10 mouse cellular contexts compared by ENCODE assay signal in genomic region chr5:92707921-92708491, GRCm38 (mm10). TPM values are rescaled to one million over a fixed set of nuclear protein-coding genes. Genes with fewer than 3 reads are reported as not detected.
A peak's percentile ranks its signal among the peaks of the same experiment; 100 is the strongest.
DNase-seq lines count a peak whose midpoint lies in the region; ATAC-seq and TF ChIP-seq lines count a peak whose summit lies in the region.
"Had no signal": no experiment of that assay in that cellular context is flagged by ENCODE, and none has a peak within 500 bp of the region (broad histone marks: within the 10 kb centered on the region; RNA-seq: fewer than 3 reads in every experiment).

No protein-coding gene starts in this region.

- peak overlapping the region; percentile 1; the same call in 1 of the 2 replicates for H3K27ac ChIP-seq in intestine, embryonic 14.5 days (ENCODE audit: low read depth)
- H3K27ac ChIP-seq in intestine, postnatal 0 days (ENCODE audit: low read depth, low read length) = no peak overlapping the region; the same call in 1 of the 2 replicates
- peak overlapping the region; percentile 72 for H3K27ac ChIP-seq in embryonic facial prominence, embryonic 10.5 days (replicated peaks)
- peak overlapping the region; percentile 86 for H3K27ac ChIP-seq in lung, postnatal 0 days (ENCODE audit: low read length)
- no peak overlapping the region for H3K27ac ChIP-seq in cerebellum, adult 2 months (ENCODE audit: insufficient read depth, low read length)

- DNase-seq in intestine, embryonic 14.5 days (ENCODE audit: low spot score) = no peak
- DNase-seq in Patski (ENCODE audit: low read depth, low spot score) = no peak
- DNase-seq in embryonic facial prominence, embryonic 10.5 days (ENCODE audit: low spot score) = no peak
- peak; percentile 88 for DNase-seq in lung, postnatal 0 days (ENCODE audit: low spot score)
- DNase-seq in right cerebral cortex, adult 18-20 months = no peak
- no peak for DNase-seq in cerebellum, adult 2 months
- DNase-seq: adrenal gland, postnatal 25 days; cerebellum, postnatal 10 days; thymus, postnatal 14 days had no signal

- no peak for ATAC-seq in intestine, embryonic 14.5 days (replicated peaks; ENCODE audit: low FRiP score, low TSS enrichment, low read depth)
- ATAC-seq in intestine, postnatal 0 days = no peak
- peak; percentile 85 for ATAC-seq in Patski
- peak; percentile 77 for ATAC-seq in lung, postnatal 0 days

- no peak overlapping the region for H3K4me3 ChIP-seq in intestine, embryonic 14.5 days (ENCODE audit: low read depth, low read length)
- H3K4me3 ChIP-seq in intestine, postnatal 0 days (ENCODE audit: low read depth, low read length) = no peak overlapping the region
- no peak overlapping the region for H3K4me3 ChIP-seq in embryonic facial prominence, embryonic 10.5 days
- H3K4me3 ChIP-seq in lung, postnatal 0 days (ENCODE audit: low read depth, low read length) = no peak overlapping the region
- no peak overlapping the region for H3K4me3 ChIP-seq in cerebellum, adult 2 months (replicated peaks; ENCODE audit: insufficient read depth, low read depth, low read length)

- POLR2A ChIA-PET in Patski (lab: Charles Lee) = interaction anchor here (0.8 to 1.3 kb wide), 3 partner anchors 9 to 24 kb away, joined by 3 to 4 read pairs (median 3); partner anchors contain the start of gene Shroom3

- H3K4me1 ChIP-seq in intestine, embryonic 14.5 days (replicated peaks; ENCODE audit: control insufficient read depth, insufficient read depth, low read length) = no peaks in the 10 kb centered on the region
- H3K4me1 ChIP-seq in intestine, postnatal 0 days (replicated peaks; ENCODE audit: control insufficient read depth, insufficient read depth, low read length) = no peaks in the 10 kb centered on the region
- H3K4me1 ChIP-seq in embryonic facial prominence, embryonic 10.5 days = peaks cover 51% of the 10 kb centered on the region
- peaks cover 13% of the 10 kb centered on the region; the same call in 1 of the 2 replicates for H3K4me1 ChIP-seq in lung, postnatal 0 days (ENCODE audit: insufficient read depth, low read depth, low read length)
- H3K4me1 ChIP-seq in cerebellum, adult 2 months (ENCODE audit: control insufficient read depth, insufficient read depth, low read length) = no peaks in the 10 kb centered on the region

- no peaks in the 10 kb centered on the region for H3K27me3 ChIP-seq in intestine, embryonic 14.5 days (replicated peaks; ENCODE audit: control insufficient read depth, insufficient read depth, low read length)
- H3K27me3 ChIP-seq in intestine, postnatal 0 days (replicated peaks; ENCODE audit: control insufficient read depth, insufficient read depth, low read length) = no peaks in the 10 kb centered on the region
- no peaks in the 10 kb centered on the region for H3K27me3 ChIP-seq in Patski
- H3K27me3 ChIP-seq in embryonic facial prominence, embryonic 10.5 days (replicated peaks; ENCODE audit: low read depth, poor library complexity, severe bottlenecking) = no peaks in the 10 kb centered on the region
- H3K27me3 ChIP-seq in lung, postnatal 0 days (replicated peaks; ENCODE audit: insufficient read depth, low read length) = no peaks in the 10 kb centered on the region
- no peaks in the 10 kb centered on the region; the same call in 1 of the 2 replicates for H3K27me3 ChIP-seq in cerebellum, adult 2 months (ENCODE audit: control insufficient read depth, insufficient read depth, low read length)

- no peaks in the 10 kb centered on the region for H3K36me3 ChIP-seq in intestine, embryonic 14.5 days (ENCODE audit: control insufficient read depth, insufficient read depth, low read length)
- H3K36me3 ChIP-seq in intestine, postnatal 0 days (ENCODE audit: control insufficient read depth, insufficient read depth) = no peaks in the 10 kb centered on the region
- H3K36me3 ChIP-seq in embryonic facial prominence, embryonic 10.5 days (replicated peaks) = no peaks in the 10 kb centered on the region
- H3K36me3 ChIP-seq in lung, postnatal 0 days (ENCODE audit: insufficient read depth, low read length) = no peaks in the 10 kb centered on the region

- H3K9ac ChIP-seq in intestine, embryonic 14.5 days (ENCODE audit: low read length) = no peak overlapping the region
- no peak overlapping the region for H3K9ac ChIP-seq in intestine, postnatal 0 days (ENCODE audit: low read depth, low read length)
- no peak overlapping the region for H3K9ac ChIP-seq in lung, postnatal 0 days (replicated peaks; ENCODE audit: low read depth)

- in situ Hi-C loops in Patski (cut with MboI; ENCODE audit: low pct_unique_long_range_greater_than_20kb) = no loop called here

- no peaks in the 10 kb centered on the region for H3K9me3 ChIP-seq in intestine, embryonic 14.5 days (ENCODE audit: control insufficient read depth, low read length)
- no peaks in the 10 kb centered on the region for H3K9me3 ChIP-seq in intestine, postnatal 0 days (ENCODE audit: control insufficient read depth)
- H3K9me3 ChIP-seq in embryonic facial prominence, embryonic 10.5 days = no peaks in the 10 kb centered on the region
- H3K9me3 ChIP-seq in lung, postnatal 0 days (ENCODE audit: low read length) = no peaks in the 10 kb centered on the region

- H3K4me2 ChIP-seq in intestine, embryonic 14.5 days (ENCODE audit: low read length) = no peak overlapping the region
- H3K4me2 ChIP-seq in intestine, postnatal 0 days (replicated peaks; ENCODE audit: low read depth) = no peak overlapping the region
- no peak overlapping the region for H3K4me2 ChIP-seq in lung, postnatal 0 days (replicated peaks; ENCODE audit: low read depth, low read length)

- no peak for TF ChIP-seq POLR2A in cerebellum, adult 2 months (IDR thresholded peaks at IDR 0.05; ENCODE audit: borderline replicate concordance, insufficient read depth, low read length)

- WGBS in intestine, embryonic 14.5 days = 58% methylated on average over 7 of the region's 7 CpGs
- WGBS in intestine, postnatal 0 days = 64% methylated on average over 7 of the region's 7 CpGs
- WGBS in embryonic facial prominence, embryonic 10.5 days = 41% methylated on average over 7 of the region's 7 CpGs
- 31% methylated on average over 7 of the region's 7 CpGs for WGBS in lung, postnatal 0 days
- WGBS in cerebellum, adult 2 months = 27% methylated on average over 7 of the region's 7 CpGs

- 0 out of 2 replicates have a peak, but pooled peaks have one; percentile 32 for TF ChIP-seq EP300 in lung, postnatal 0 days (IDR thresholded peaks at IDR 0.05)

- TF ChIP-seq CTCF in intestine, postnatal 0 days (IDR thresholded peaks at IDR 0.05; ENCODE audit: low read depth) = no peak
- TF ChIP-seq CTCF in Patski (IDR thresholded peaks at IDR 0.05) = no peak
- no peak for TF ChIP-seq CTCF in lung, postnatal 0 days (IDR thresholded peaks at IDR 0.05)
- TF ChIP-seq CTCF in cerebellum, adult 2 months (IDR thresholded peaks at IDR 0.05; ENCODE audit: borderline replicate concordance, insufficient read depth, low read depth, low read length) = no peak

- CTCF ChIA-PET in Patski (lab: Charles Lee) = interaction anchor here (0.9 to 1.6 kb wide), 5 partner anchors 10 to 38 kb away, joined by 3 to 6 read pairs (median 4); no protein-coding TSS in a partner anchor

RNA-seq across cellular contexts. Expression of gene Shroom3, which starts 24.8 kb away (rescaled TPM):
- 12.1 and 12.9 TPM in 2 replicates for polyA plus RNA-seq in intestine, embryonic 14.5 days (2014; fragmentation: Nextera tagmentation; extraction: Ambion mirVana)
- 8.0 and 9.8 TPM in 2 replicates for polyA plus RNA-seq in intestine, postnatal 0 days (2015; fragmentation: Nextera tagmentation; extraction: Ambion mirVana)
- polyA plus RNA-seq in Patski (2021) = 206 TPM
- polyA plus RNA-seq in embryonic facial prominence, embryonic 10.5 days (2016; fragmentation: Nextera tagmentation; extraction: Ambion mirVana) = 4.5 and 4.8 TPM in 2 replicates
- 8.8 and 10.6 TPM in 2 replicates for polyA plus RNA-seq in lung, postnatal 0 days (2015; fragmentation: Nextera tagmentation; extraction: Ambion mirVana)
- polyA plus RNA-seq in cerebellum, adult 2 months (2012; rRNA removed) = 4.4 and 4.6 TPM in 2 replicates

RNA-seq across cellular contexts. Expression of gene Ccdc158, which starts 32.9 kb away (rescaled TPM):
- polyA plus RNA-seq in intestine, embryonic 14.5 days (2014; fragmentation: Nextera tagmentation; extraction: Ambion mirVana) = 1.3 and 1.8 TPM in 2 replicates
- polyA plus RNA-seq in intestine, postnatal 0 days (2015; fragmentation: Nextera tagmentation; extraction: Ambion mirVana) = 0.29 and 0.39 TPM in 2 replicates
- 8.0 TPM for polyA plus RNA-seq in Patski (2021)
- 0.54 and 0.92 TPM in 2 replicates for polyA plus RNA-seq in embryonic facial prominence, embryonic 10.5 days (2016; fragmentation: Nextera tagmentation; extraction: Ambion mirVana)
- polyA plus RNA-seq in lung, postnatal 0 days (2015; fragmentation: Nextera tagmentation; extraction: Ambion mirVana) = 1.1 and 1.6 TPM in 2 replicates
- polyA plus RNA-seq in cerebellum, adult 2 months (2012; rRNA removed) = 0.13 and 0.16 TPM in 2 replicates

Comparison
In these comparisons a context has a peak if more than half of its experiments do, and no peak if none do; other contexts are left out.
1. H3K27ac ChIP-seq: peak in intestine, embryonic 14.5 days (single experiment), embryonic facial prominence, embryonic 10.5 days (single experiment) and lung, postnatal 0 days (single experiment); none in intestine, postnatal 0 days (single experiment) and cerebellum, adult 2 months (single experiment).
2. ATAC-seq: peak in Patski (single experiment) and lung, postnatal 0 days (single experiment); none in intestine, embryonic 14.5 days (single experiment) and intestine, postnatal 0 days (single experiment).
3. RNA of gene Shroom3, which starts 24.8 kb away (polyA plus RNA-seq): 206 TPM in Patski (single experiment); 12.1 to 12.9 TPM in intestine, embryonic 14.5 days, 8.8 to 10.6 TPM in lung, postnatal 0 days, 8.0 to 9.8 TPM in intestine, postnatal 0 days, 4.5 to 4.8 TPM in embryonic facial prominence, embryonic 10.5 days and 4.4 to 4.6 TPM in cerebellum, adult 2 months; every median in the first group is over 10 times any median in the second.